Comparison of ENCODE assay signal across 8 mouse cellular contexts in the genomic region with DNA sequence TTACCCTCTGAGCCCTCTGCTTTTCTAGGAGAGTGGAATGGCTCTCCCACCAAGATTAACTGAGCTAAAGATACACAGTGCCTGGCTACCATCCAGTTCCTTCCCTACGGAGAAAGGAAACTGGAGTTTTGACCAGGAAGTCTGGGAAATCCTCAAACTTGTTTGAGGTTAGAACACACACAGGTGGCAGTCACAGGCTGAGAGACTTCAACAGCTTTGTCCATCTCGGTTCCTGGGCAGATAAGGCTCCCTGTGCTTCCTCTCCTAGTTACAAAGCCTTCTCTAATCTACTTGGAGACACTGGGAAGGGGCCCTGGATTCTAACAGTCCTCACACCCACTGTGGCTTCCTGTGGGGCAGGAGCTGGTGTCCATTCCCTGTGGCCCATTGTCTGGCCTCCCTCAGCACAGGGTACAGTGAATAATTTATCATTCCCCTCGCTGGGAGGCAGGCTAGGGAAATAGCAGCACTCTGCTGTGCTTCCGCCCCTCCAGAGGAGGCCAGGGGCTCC. TPM values are rescaled to one million over a fixed set of nuclear protein-coding genes. Genes with fewer than 3 reads are reported as not detected.
DNase-seq lines count a peak whose midpoint lies in the region; ATAC-seq lines count a peak whose summit lies in the region.
"Had no signal": no experiment of that assay in that cellular context is flagged by ENCODE, and none has a peak within 500 bp of the region (broad histone marks: within the 10 kb centered on the region; RNA-seq: fewer than 3 reads in every experiment).

No protein-coding gene starts in this region.

- H3K4me3 ChIP-seq in embryonic facial prominence, embryonic 14.5 days (ENCODE audit: low read depth, low read length): peak overlapping the region; percentile 68; the same call in 1 of the 2 replicates
- H3K4me3 ChIP-seq: liver, embryonic 15.5 days had no signal

- ATAC-seq in embryonic facial prominence, embryonic 14.5 days (ENCODE audit: low read depth): no peak

- H3K27me3 ChIP-seq in embryonic facial prominence, embryonic 14.5 days (replicated peaks; ENCODE audit: control insufficient read depth, insufficient read depth, low read length): no peaks in the 10 kb centered on the region; the same call in 1 of the 2 replicates

- 0 out of 2 replicates have a peak overlapping the region, but pooled peaks have one; percentile 75 for H3K9ac ChIP-seq in embryonic facial prominence, embryonic 14.5 days (ENCODE audit: low read depth, low read length)
- H3K9ac ChIP-seq: liver, embryonic 15.5 days had no signal

- H3K4me1 ChIP-seq in embryonic facial prominence, embryonic 14.5 days (ENCODE audit: control insufficient read depth, insufficient read depth, low read length): peaks cover 24% of the 10 kb centered on the region

- H3K36me3 ChIP-seq in embryonic facial prominence, embryonic 14.5 days (ENCODE audit: control insufficient read depth, insufficient read depth, low read length): no peaks in the 10 kb centered on the region
- H3K36me3 ChIP-seq: liver, embryonic 15.5 days had no signal

- no peaks in the 10 kb centered on the region for H3K9me3 ChIP-seq in embryonic facial prominence, embryonic 14.5 days (ENCODE audit: control insufficient read depth, low read length)
- H3K9me3 ChIP-seq: liver, embryonic 15.5 days had no signal

- 0 out of 2 replicates have a peak overlapping the region, but pooled peaks have one; percentile 28 for H3K27ac ChIP-seq in embryonic facial prominence, embryonic 14.5 days (replicated peaks; ENCODE audit: low read depth, low read length)
- H3K27ac ChIP-seq: liver, embryonic 15.5 days had no signal

- H3K4me2 ChIP-seq in embryonic facial prominence, embryonic 14.5 days (ENCODE audit: low read depth, low read length): peak overlapping the region; percentile 97
- H3K4me2 ChIP-seq: liver, embryonic 15.5 days had no signal

- 18% methylated on average over 4 of the region's 4 CpGs for WGBS in embryonic facial prominence, embryonic 14.5 days

- DNase-seq in embryonic facial prominence, embryonic 14.5 days (ENCODE audit: low spot score): peak; percentile 39
- DNase-seq in heart, adult 18-20 months: peak; percentile 61 to 65
- peak; percentile 42 for DNase-seq in kidney, adult 11 months
- peak; percentile 61 for DNase-seq in lung, postnatal 25 days (ENCODE audit: low spot score)
- no peak for DNase-seq in gastrocnemius, postnatal 10 days
- DNase-seq in right cerebral cortex, postnatal 36 days (ENCODE audit: low spot score in 2 of 2): no peak
- no peak for DNase-seq in cerebellum, postnatal 25 days

RNA-seq across cellular contexts. Expression of a gene that starts 2.9 kb away (rescaled TPM):
- polyA plus RNA-seq in embryonic facial prominence, embryonic 14.5 days (2014; fragmentation: Nextera tagmentation; extraction: Ambion mirVana): 15.0 and 17.5 TPM in 2 replicates
- total RNA-seq in heart, adult 18-20 months (2021): 10 to 100 TPM; 21.9 to 27.0 TPM
- total RNA-seq in gastrocnemius, postnatal 10 days (2021): 1 to 10 TPM; 8.2 to 9.8 TPM

RNA-seq across cellular contexts. Expression of a gene that starts 31.1 kb away (rescaled TPM):
- 918 and 945 TPM in 2 replicates for polyA plus RNA-seq in embryonic facial prominence, embryonic 14.5 days (2014; fragmentation: Nextera tagmentation; extraction: Ambion mirVana)
- total RNA-seq in heart, adult 18-20 months (2021): 100 to 1,000 TPM; 200 to 293 TPM
- 100 to 1,000 TPM; 292 to 416 TPM for total RNA-seq in gastrocnemius, postnatal 10 days (2021)

Comparison
In these comparisons a context has a peak if more than half of its experiments do, and no peak if none do; other contexts are left out.
1. DNase-seq: peak in embryonic facial prominence, embryonic 14.5 days (single experiment), heart, adult 18-20 months (2 of 2), kidney, adult 11 months (single experiment) and lung, postnatal 25 days (single experiment); none in gastrocnemius, postnatal 10 days (single experiment), right cerebral cortex, postnatal 36 days (0 of 2) and cerebellum, postnatal 25 days (0 of 2).